Mouse (Mus musculus) adipocyte (in vitro differentiated cells): Measurements from ENCODE around the gene Dlgap4.

Source experiments
- DNase-seq: peaks from one replicate; pipeline ENCODE4 v3.0.0-alpha.2; 2016; ENCODE audit warnings: low spot score

Dlgap4 gene

GRCm38 (mm10) chr2:156613541-156614257, at the start of gene Dlgap4:
Gene Dlgap4, plus strand, starts transcription at chr2:156613705.
- DNase-seq, result no peak

GRCm38 (mm10) chr2:156566512-156566911, 47.0 kb upstream of the Dlgap4 start:
- no peak for DNase-seq

GRCm38 (mm10) chr2:156568647-156569046, 44.9 kb upstream of the Dlgap4 start:
- DNase-seq, result no peak

GRCm38 (mm10) chr2:156569261-156569660, 44.2 kb upstream of the Dlgap4 start:
- DNase-seq, result no peak

- no peak for DNase-seq
Observed at GRCm38 (mm10) chr2:156571521-156571920, 42.0 kb upstream of the Dlgap4 start.

- DNase-seq, result no peak
Observed at GRCm38 (mm10) chr2:156576850-156577587, 36.5 kb upstream of the Dlgap4 start.

- no peak for DNase-seq
Observed at GRCm38 (mm10) chr2:156580507-156580906, 33.0 kb upstream of the Dlgap4 start.

- no peak for DNase-seq
Observed at GRCm38 (mm10) chr2:156581244-156581643, 32.3 kb upstream of the Dlgap4 start.

GRCm38 (mm10) chr2:156582887-156583286, 30.6 kb upstream of the Dlgap4 start:
- DNase-seq, result no peak

- peak; percentile 27 for DNase-seq
Observed at GRCm38 (mm10) chr2:156584154-156584796, 29.2 kb upstream of the Dlgap4 start.

- DNase-seq, result peak; percentile 65
Observed at GRCm38 (mm10) chr2:156584797-156585471, 28.6 kb upstream of the Dlgap4 start.

- DNase-seq, result no peak
Observed at GRCm38 (mm10) chr2:156589481-156589880, 24.0 kb upstream of the Dlgap4 start.

- no peak for DNase-seq
Observed at GRCm38 (mm10) chr2:156594987-156595490, 18.5 kb upstream of the Dlgap4 start.

GRCm38 (mm10) chr2:156602581-156602980, 10.9 kb upstream of the Dlgap4 start:
- DNase-seq, result no peak

- no peak for DNase-seq
Observed at GRCm38 (mm10) chr2:156603671-156604070, 9.8 kb upstream of the Dlgap4 start.

- DNase-seq, result no peak
Observed at GRCm38 (mm10) chr2:156605144-156605543, 8.4 kb upstream of the Dlgap4 start.

- peak; percentile 14 for DNase-seq
Observed at GRCm38 (mm10) chr2:156605971-156606370, 7.5 kb upstream of the Dlgap4 start.

GRCm38 (mm10) chr2:156613081-156613540, 394 bp upstream of the Dlgap4 start:
- no peak for DNase-seq

GRCm38 (mm10) chr2:156614258-156614556, 702 bp downstream of the Dlgap4 start:
- DNase-seq, result no peak

GRCm38 (mm10) chr2:156614661-156615654, 1.5 kb downstream of the Dlgap4 start:
- no peak for DNase-seq

- no peak for DNase-seq
Observed at GRCm38 (mm10) chr2:156616513-156616912, 3.0 kb downstream of the Dlgap4 start.
